Mouse (Mus musculus) thymus, postnatal 0 days (tissue): ENCODE measurements around the gene Phlpp1. TPM values are rescaled to one million over a fixed set of nuclear protein-coding genes. Genes with fewer than 3 reads are reported as not detected.
A peak's percentile ranks its signal among the peaks of the same experiment; 100 is the strongest.

ENCODE experiments used
- DNase-seq: peaks from one replicate; pipeline ENCODE4 v3.0.0-alpha.2; 2015; ENCODE audit warnings: low spot score
- polyA plus RNA-seq: library from polyadenylated mRNA; unstranded; fragments of >200 nt; fragmentation: Nextera tagmentation; extraction: Ambion mirVana; gene quantifications from 2 replicates; pipeline ENCODE4 v1.2.1, GENCODE M21; 2015

Phlpp1 gene
- polyA plus RNA-seq, 1 experiment from 2014 or later, result 1.4 TPM

GRCm38 (mm10) chr1:106192864-106193470, 21.4 kb downstream of the Phlpp1 start:
- no peak for DNase-seq

GRCm38 (mm10) chr1:106193487-106193886, 21.9 kb downstream of the Phlpp1 start:
- DNase-seq, result no peak

GRCm38 (mm10) chr1:106194263-106194662, 22.7 kb downstream of the Phlpp1 start:
- no peak for DNase-seq

- no peak for DNase-seq
Measured at GRCm38 (mm10) chr1:106197991-106198390, 26.4 kb downstream of the Phlpp1 start.

GRCm38 (mm10) chr1:106199109-106199508, 27.6 kb downstream of the Phlpp1 start:
- DNase-seq, result no peak

DNA sequence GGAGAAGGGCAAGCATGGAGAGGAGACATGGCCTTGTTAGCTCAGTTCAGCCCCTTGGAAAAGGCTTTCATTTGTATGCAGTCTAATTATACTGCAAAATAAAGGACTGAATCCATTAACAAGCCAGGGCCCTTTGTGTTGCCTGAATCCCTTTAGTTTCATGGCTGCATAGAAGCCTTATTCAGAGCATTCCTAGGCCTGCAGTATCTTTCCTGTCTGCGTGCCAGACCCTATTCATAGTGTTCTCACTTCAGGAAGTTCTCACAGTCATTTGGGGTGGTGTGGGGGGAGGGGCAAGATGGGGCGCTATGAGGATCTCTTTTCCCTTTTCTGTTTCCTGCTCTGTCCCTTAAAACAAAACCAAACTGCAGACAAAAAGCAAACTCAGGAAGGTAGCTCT, 28.1 kb downstream of the Phlpp1 start:
- DNase-seq, result peak; percentile 44

DNA sequence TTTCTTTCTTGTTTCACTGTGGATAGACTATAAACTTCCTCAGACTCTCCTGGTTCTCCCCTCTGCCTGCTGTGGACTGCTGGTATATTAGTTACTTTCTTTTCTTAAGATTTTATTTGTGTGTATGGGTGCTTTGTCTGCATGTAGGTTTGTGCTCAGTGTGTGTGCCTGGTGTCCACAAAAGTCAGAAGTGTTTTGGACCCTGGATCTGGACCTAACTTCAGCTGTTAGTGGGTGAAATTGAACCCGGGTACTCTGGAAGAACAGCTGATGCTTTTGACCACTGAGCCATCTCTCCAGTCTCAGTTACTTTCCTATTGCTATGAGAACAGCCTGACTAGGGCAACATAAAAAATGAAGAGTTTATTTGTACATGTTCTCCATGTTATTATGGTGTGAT, 29.5 kb downstream of the Phlpp1 start:
- no peak for DNase-seq

DNA sequence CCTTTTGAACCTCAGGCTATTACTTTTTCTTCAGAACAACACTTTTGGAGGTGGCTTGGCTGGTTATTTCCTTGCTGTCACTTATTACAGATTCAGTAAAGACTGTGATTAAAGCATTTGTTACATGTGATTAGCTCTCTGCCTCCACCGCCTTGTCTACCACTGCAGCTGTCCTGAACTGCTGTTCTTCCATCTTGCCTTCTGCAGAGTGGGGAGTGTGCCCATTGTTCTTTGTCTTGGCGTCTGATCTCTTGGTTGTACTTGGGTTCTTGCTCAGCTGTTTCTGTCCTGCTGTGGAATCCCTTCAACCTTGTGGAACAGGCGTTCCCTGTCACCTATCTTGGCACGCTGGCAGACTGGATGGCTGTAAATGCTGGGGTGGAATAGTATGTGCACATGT, 30.4 kb downstream of the Phlpp1 start:
- DNase-seq, result no peak

DNA sequence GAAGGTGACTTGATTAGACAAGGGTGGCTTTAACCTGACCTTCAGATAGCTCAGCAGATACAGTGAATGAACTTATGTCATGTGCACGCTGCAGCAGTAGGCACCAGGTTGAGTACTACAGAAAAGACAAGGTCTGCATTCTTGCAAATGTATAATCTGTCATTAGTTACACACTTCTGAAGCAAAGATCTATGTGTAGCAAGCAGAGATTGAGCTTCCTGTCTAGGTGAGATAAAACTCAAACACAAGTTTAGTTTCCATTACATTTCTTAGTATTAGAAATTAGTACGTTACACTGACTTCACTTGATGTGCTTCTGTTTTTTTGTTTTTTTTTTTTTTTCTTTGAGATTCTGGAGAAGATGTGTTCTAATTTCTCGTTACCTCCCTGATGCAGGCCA, 32.4 kb downstream of the Phlpp1 start:
- no peak for DNase-seq

GRCm38 (mm10) chr1:106204350-106204749, 32.8 kb downstream of the Phlpp1 start:
- DNase-seq, result no peak

GRCm38 (mm10) chr1:106208581-106208980, 37.0 kb downstream of the Phlpp1 start:
- DNase-seq, result no peak

- DNase-seq, result no peak
Measured at GRCm38 (mm10) chr1:106210461-106210860, 38.9 kb downstream of the Phlpp1 start.

DNA sequence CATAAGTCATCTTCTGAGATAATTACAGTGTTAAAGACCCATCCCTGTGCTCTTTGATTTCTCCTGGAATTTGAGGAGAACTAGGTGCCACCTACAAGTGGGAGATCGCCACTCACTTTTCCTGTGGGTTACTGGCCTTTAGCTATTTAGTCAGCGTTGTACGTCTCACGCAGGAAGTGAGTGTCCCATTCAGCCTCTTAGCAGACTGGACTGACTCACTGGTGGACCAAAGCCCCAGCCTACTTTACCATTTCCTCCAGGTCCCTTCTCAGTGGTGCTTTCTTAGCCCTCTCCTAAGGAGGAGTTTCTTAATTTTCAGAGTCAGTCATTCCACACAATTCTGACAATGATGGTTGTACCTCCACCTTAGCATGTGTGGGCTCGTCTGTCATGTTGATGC, 39.6 kb downstream of the Phlpp1 start:
- DNase-seq, result no peak

DNA sequence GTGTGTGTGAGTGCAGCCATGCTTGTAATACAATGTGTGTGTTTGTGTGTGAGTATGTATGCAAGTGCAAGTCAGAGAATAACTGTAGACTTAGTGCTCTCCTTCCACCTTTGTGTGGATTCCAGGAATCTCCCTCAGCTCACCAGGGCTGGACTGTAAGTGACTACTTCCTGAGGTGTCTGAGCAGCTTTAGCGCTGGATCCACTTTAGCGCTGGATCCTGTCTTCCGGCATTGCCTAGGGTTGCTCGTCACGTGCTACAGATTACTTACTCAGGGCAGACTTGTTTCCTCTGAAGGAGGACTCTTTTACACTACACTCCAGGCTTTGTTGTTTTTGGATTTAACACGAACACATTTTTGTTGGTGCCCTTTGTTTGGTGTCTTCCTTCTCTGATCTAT, 48.9 kb downstream of the Phlpp1 start:
- DNase-seq, result no peak

GRCm38 (mm10) chr1:106221371-106221770, 49.8 kb downstream of the Phlpp1 start:
- DNase-seq, result no peak

GRCm38 (mm10) chr1:106221964-106222363, 50.4 kb downstream of the Phlpp1 start:
- DNase-seq, result no peak

DNA sequence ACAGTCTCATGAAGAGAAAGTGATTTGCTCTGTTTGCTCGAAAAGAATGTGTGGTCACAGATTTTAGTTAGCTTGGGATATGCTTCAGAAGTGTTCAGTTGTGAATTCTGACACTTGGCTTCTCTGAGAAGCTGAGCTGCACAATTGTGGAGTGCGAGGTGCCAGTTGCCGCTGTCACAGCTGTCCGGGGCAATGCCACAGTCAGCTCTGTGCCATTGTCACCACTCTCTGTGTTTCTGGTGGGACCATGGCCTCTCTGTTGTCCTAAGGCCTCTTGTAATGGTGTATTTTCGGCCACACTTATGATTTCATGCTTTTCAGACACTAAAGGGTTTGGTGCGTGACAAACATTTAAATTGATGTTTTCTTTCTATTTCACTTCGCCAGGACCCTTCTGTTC, 55.1 kb downstream of the Phlpp1 start:
- DNase-seq, result no peak

- DNase-seq, result no peak
Measured at GRCm38 (mm10) chr1:106230313-106230712, 58.8 kb downstream of the Phlpp1 start.

GRCm38 (mm10) chr1:106231345-106231744, 59.8 kb downstream of the Phlpp1 start:
- no peak for DNase-seq

- no peak for DNase-seq
Measured at GRCm38 (mm10) chr1:106231805-106232459, 60.4 kb downstream of the Phlpp1 start.

DNA sequence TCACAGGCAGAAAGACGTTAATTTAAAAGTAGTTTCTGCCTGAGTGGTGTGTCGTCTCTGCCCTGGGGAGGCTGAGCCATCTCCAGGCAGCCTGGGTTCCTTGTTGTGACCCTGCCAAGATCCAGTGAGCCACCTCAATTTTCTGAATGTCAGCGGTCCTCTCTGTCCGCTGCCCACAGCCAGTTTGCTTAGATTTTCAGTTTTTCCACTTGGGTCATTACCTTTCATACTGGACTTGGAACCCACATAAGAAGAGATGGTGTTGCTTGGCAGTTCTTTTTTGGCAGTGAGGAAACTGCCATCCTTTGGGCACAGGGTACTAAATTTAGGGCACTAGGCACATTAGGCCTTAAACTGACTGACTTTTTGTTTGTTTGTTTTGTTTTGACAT, 60.9 kb downstream of the Phlpp1 start:
- no peak for DNase-seq

- DNase-seq, result no peak
Measured at GRCm38 (mm10) chr1:106236986-106237385, 65.4 kb downstream of the Phlpp1 start.

DNA sequence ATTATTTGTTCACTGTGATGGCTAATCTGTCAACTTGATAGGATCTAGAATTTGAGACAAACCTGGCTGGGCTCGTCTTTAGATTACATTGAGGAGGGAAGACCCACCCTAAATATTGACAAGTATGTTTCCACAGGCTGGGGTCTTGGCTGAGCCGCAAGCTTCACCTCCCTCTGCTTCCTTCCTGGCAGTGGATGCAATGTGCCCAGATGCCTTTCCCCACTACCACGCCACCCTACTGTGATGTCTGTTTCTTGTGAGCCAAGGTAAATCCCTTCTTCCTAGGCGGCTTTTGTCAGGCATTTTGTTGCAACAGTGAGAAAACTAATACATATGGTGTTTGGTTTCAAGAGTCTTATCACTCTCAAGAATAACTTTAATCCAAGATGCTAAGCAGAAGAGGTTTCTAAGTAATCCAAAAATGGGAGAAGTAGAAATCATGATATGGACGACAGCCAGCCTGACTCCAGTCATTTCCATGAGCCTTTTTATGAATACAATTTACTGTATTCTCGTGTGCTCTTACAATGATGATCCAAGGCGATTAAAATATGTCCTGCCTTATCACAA, 68.6 kb downstream of the Phlpp1 start:
- no peak for DNase-seq
